Mouse (Mus musculus): ENCODE data around the gene Ano4.

Gene Ano4

DNA sequence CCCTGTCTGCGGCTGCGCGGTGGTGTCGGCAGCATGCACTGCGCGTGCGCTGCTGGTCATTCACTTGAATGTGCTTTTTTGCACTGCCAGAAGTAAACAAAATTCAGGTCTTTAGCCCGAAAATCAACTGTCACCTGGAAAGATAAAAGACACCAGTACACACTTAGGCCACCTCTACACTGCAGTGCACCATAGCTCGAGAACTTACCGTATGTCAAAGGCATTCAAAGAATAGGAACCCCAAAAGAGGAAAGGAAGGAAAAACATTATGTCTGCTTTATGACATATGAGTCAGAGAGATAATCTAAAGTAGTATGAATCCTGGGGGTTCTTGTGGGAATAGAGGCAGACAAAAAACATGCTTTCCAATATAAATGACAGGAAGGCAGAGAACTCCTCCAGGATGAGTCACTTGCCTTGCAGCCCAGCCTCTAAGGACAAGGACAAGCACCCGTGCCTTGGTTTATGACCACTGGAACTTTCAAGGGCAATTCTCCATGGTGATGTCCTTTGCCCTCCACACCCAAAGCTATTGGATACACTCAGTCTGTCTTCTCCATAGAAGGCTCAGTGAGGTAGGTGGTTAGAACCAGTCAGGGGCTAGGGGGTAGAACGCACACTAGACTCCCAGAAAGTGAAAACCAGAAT is 394.8 kb downstream of the Ano4 start:
- no peak for DNase-seq (ENCODE audit: low spot score in 2 of 2)

Data from natural killer cell, adult 2 months (primary cell).